Mouse (Mus musculus) monocyte, adult 5-6 weeks (primary cell): ENCODE results near the gene Gper1. TPM values are rescaled to one million over a fixed set of nuclear protein-coding genes. Genes with fewer than 3 reads are reported as not detected.

Experiments used
- ATAC-seq: fragments of 153-309, 156-312 bp; replicated peaks from 2 replicates; pipeline ENCODE4 v1.8.0; 2017; ENCODE audit warnings: mild to moderate bottlenecking; ENCODE audit not compliant: low TSS enrichment, insufficient number of reproducible peaks, severe bottlenecking, poor library complexity, low FRiP score
- total RNA-seq: library from RNA; stranded (forward); fragments of 200-1000, 200-491, 200-594 nt; gene quantifications from 3 replicates; pipeline ENCODE4 v1.2.3, GENCODE M21; 2017

Gene Gper1
- total RNA-seq, 1 experiment from 2014 or later = 1.3 TPM

GRCm38 (mm10) chr5:139405953-139406352 lies 17.0 kb upstream of the Gper1 start:
- ATAC-seq = 0 out of 2 replicates have a peak, but pooled peaks have one; percentile 3

DNA sequence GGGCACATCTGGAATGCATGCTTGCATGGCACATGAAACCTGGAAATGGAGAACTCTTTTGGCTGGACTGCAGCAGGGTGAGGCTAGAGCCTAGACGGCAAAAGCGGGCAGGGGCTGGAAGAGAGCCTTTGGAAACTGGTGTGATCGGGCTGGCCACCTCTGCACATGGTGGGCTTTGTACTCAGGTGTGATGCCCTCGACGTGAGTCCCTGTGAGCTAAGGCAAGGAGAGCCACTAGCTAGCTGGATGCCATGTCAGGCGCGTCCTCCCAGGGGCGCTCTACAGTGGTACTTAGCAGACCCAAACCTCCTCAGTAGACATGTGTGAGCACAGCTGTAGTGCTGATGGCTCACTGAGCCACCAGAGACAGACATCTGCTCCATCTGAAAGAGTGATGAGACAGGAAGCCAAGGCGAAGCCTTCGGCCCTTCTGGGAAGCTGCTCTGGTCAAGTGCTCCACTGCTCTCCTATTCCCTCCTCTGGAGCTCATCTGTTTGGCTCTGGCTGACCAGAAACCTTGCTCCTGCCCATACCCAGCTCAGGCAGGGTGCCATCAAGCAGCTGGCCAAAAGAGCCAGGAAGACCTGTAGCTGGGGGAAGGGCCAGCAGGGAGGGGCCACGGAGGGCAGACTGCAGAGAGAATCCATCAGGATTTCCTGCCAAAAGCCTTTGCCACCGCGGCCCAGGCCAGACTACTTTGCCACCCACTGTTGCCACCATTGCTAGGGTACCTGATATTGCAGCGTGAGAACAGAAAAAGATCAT lies 15.6 kb upstream of the Gper1 start:
- ATAC-seq = no peak

- peak; percentile 66 for ATAC-seq
These were observed 14.4 kb upstream of the Gper1 start for GRCm38 (mm10) chr5:139408511-139408910.

DNA sequence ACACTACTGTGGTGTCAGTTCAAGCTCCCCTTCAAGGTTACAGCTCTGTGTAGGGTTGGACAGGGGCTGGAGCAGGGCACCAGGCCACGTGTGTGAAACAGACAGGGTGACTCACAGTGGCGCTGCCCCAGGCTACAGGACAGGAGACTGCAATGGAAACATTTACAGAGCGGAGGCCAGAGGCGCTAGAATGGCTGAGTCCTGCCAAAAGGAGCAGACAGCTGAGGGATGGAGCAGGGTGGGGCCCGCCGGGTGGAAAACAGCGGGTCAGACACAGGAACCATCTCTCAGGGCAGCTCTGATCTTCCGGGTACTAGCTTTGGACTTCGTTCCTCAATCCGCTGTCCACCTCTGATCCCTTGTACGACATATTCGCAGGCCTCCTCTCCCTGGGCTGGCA lies 13.5 kb upstream of the Gper1 start:
- ATAC-seq = 0 out of 2 replicates have a peak, but pooled peaks have one; percentile 4

GRCm38 (mm10) chr5:139410056-139410455 lies 12.9 kb upstream of the Gper1 start:
- ATAC-seq = no peak

GRCm38 (mm10) chr5:139411117-139411516 lies 11.8 kb upstream of the Gper1 start:
- no peak for ATAC-seq

DNA sequence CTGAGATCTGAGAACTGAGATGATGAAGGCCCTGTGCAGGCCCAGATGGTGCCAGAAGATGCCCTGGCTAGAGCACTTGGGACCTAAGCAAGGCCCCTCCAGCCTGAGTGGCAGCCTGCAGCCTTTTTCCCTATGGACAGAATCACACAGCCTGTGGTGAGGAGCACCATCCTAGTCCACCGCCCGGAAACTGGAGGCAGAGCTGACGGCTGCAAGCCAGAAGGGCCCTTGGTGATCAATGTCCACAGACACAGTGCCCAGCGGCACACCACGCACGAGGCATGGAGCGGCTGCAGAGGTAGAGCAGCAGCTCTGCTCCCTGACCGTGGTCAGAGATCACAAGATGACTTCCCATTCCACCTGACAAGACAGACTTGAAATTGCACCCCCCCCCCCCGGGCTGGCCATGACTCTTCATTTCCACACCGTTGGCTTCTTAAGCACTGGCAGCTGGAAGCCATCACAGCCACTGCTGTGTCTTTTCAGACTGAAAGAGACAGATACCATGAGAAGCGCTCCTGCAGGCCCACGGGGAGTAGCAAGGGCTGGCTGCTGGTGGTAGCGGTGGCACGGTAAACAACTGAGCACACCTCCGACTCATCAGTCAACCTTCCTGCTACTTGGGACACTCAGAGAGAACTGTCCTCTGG lies 11.2 kb upstream of the Gper1 start:
- no peak for ATAC-seq

GRCm38 (mm10) chr5:139413545-139413944 lies 9.4 kb upstream of the Gper1 start:
- no peak for ATAC-seq

- ATAC-seq = no peak
These were observed 8.0 kb upstream of the Gper1 start for GRCm38 (mm10) chr5:139415001-139415400.

- no peak; the same call in 1 of the 2 replicates for ATAC-seq
These were observed 6.0 kb upstream of the Gper1 start for GRCm38 (mm10) chr5:139416942-139417341.

- no peak for ATAC-seq
These were observed 5.5 kb upstream of the Gper1 start for GRCm38 (mm10) chr5:139417480-139417879.

DNA sequence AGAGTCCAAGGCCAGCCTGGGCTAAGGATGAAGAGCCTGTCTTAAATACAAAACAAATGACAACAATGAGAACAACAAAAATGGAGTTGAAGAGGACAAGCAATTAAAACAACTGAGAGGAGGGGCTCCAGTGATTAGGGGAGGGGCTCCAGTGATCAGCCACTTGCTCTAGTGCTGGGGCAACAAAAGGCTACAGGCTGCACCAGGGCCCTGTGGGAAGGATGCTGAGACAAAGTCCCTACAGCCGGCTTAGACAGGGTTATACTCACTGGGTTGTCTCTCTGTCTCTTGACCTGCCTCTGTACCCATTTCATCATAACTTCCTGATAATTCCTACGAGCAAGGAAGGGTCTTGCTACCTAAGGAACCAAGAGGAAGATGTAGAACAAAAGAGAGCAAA lies 4.8 kb upstream of the Gper1 start:
- no peak for ATAC-seq

GRCm38 (mm10) chr5:139418633-139419032 lies 4.3 kb upstream of the Gper1 start:
- ATAC-seq = no peak

DNA sequence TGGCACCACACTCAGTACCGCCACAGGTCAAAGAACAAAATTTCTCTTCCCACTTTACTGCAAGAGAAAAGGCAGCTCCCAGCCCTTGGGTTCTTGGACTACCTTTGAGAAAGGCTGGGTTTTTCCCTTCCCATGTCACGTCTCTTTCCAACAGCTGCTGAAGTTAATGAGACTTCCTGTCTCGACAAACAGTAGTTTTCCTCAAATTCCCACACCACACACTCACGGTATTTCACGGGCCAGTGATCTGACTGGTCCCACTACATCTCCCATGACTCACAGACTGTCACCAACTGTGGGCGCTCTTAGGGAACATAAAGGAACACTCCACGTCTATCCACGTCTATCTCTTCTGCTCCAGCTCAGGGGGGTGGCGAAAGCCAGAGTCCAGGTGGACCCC lies 2.2 kb downstream of the Gper1 start:
- no peak for ATAC-seq

DNA sequence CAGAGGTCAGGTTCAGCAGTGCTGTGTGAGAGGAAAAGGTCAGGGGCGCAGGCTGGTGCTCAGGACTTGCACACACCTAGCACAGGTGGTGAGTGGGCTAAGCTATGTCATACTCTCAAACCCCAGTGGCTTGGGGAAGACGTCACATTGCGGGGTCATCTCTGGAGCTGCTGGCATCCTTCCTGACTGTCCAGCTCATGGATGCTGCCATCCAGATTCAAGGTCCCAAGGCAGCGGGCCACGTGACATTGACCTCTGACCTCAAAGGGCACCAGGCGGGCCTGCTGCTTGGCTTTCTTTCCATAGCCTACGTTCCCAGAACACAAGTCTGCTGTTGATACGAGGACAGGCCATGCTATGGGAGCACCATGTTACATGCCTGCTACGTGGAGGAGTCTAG lies 4.0 kb downstream of the Gper1 start:
- ATAC-seq = no peak

- ATAC-seq = no peak
These were observed 5.0 kb downstream of the Gper1 start for GRCm38 (mm10) chr5:139427989-139428388.

- ATAC-seq = no peak
These were observed 6.9 kb downstream of the Gper1 start for GRCm38 (mm10) chr5:139429818-139430341.

GRCm38 (mm10) chr5:139432333-139432732 lies 9.4 kb downstream of the Gper1 start:
- ATAC-seq = no peak

DNA sequence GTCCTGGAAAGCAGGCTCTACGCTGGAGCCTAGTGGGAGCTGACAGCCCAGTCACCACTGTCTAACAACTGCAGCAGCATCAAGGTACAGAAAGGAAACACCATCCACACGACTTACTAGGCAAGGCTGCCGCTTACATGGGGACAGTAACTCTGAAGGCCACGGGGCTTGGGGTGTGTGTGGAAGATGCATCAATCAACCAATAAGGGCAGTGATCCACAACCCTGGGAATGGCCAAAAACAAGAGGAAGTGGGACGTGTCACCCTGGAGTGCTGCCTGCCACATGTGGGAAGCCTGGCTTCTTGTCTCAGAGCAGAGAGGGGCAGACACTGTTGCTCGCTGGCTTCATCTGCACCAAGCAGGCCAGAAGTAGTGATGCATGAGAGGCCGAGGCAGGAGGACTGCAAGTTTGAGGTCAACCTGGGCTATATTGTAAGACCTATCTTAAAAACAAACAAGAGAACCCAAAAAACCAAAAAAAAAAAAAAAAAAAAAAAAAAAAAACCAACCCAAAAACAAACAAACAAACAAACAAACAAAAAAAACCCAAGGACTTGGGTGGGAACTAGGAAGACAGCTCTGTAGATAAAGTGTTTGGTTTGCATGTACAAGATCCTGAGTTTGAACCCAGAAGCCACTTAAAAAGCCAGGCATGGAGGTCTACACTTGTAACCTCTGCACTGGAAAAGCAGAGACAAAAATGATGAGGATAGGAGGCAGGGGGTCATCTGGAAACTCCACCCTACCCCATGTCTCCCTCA lies 10.0 kb downstream of the Gper1 start:
- ATAC-seq = no peak
